Mouse (Mus musculus): ENCODE measurements around the gene Ralgps2.

Gene Ralgps2

DNA sequence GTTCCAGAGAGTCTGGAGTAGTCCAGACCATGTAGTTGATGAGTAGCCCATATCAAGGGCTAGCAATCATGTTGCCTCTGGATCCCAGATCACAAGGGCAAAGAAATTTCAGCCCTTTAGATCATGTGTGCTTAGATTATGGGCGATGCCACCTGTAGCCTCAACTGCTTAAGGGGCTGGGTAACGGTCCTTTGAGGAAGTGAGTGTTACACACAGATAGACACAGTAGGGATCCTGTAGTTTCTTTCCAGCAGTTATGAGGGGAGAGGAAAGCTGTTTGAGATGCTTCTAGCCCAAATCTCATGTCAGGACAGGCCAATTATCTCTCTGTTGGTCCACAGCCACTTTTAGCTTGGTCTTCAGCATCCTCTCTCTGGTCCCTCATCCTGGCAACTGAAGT, 153.4 kb downstream of the Ralgps2 start:
- Histone ChIP-seq H3K36me3 (ENCODE audit: control insufficient read depth, insufficient read depth, low read length, poor library complexity, severe bottlenecking) (no peaks in the 10 kb centered on the region), H3K27me3 (ENCODE audit: control insufficient read depth, insufficient read depth, low read length, poor library complexity, severe bottlenecking) (no peaks in the 10 kb centered on the region)
- no peak for DNase-seq (ENCODE audit: low read depth, low spot score)

GRCm38 (mm10) chr1:156784974-156785373, 154.5 kb downstream of the Ralgps2 start:
- no peak for DNase-seq (ENCODE audit: low read depth, low spot score)
- Histone ChIP-seq H3K27me3 (ENCODE audit: control insufficient read depth, insufficient read depth, low read length, poor library complexity, severe bottlenecking) (no peaks in the 10 kb centered on the region), H3K36me3 (ENCODE audit: control insufficient read depth, insufficient read depth, low read length, poor library complexity, severe bottlenecking) (no peaks in the 10 kb centered on the region)

- no peak for DNase-seq (ENCODE audit: low read depth, low spot score)
- Histone ChIP-seq H3K36me3 (ENCODE audit: control insufficient read depth, insufficient read depth, low read length, poor library complexity, severe bottlenecking) (no peaks in the 10 kb centered on the region), H3K27me3 (ENCODE audit: control insufficient read depth, insufficient read depth, low read length, poor library complexity, severe bottlenecking) (no peaks in the 10 kb centered on the region)
Measured at GRCm38 (mm10) chr1:156784116-156784515, 155.3 kb downstream of the Ralgps2 start.

DNA sequence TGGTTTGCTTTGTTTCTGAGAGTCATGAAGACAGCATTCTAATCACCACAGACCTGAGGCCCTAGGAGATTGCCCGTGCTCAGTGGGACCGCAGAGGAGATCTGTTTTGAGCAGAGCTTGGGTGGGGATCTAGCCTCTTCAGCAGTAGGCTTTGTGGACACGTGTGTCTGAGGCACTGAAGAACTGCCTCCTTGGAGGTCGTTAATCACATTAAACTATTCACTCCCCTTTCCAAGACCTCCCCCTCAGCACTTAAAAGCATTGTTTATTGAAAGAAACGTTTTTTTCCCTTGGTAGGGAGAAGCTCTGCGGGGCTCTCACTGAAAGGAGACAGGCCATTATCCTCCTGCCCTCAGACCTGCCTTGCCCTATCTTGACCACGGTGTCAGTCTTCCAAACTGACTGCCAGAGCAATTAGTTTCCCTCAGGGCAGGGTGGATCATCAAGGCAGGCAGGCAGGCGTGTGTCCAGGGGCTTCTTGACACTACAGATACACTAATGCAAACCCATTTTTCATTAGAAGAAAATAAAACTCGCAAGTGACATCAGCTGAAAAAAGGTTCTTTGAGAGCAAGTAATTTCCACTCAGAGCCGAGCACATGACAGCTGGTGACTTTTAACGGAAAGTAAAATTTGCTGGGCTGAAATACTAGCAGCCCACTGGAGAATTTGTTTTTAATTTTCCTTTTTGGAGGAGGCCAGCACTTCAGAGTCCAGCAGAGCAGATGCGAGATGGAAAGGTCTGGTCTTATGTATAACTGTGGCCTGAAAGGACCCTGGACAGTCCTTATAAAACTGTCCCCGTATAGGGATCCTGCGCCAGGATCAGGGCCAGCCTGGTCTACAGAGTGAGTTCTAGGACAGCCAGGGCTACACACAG, 157.2 kb downstream of the Ralgps2 start:
- no peaks in the 10 kb centered on the region for H3K36me3 ChIP-seq (ENCODE audit: control insufficient read depth, insufficient read depth, low read length, poor library complexity, severe bottlenecking)
- no peak for DNase-seq (ENCODE audit: low read depth, low spot score)
- no peaks in the 10 kb centered on the region for H3K27me3 ChIP-seq (ENCODE audit: control insufficient read depth, insufficient read depth, low read length, poor library complexity, severe bottlenecking)

GRCm38 (mm10) chr1:156781076-156781741, 158.2 kb downstream of the Ralgps2 start:
- no peaks in the 10 kb centered on the region for H3K36me3 ChIP-seq (ENCODE audit: control insufficient read depth, insufficient read depth, low read length, poor library complexity, severe bottlenecking)
- DNase-seq (ENCODE audit: low read depth, low spot score) = no peak

GRCm38 (mm10) chr1:156780234-156781005, 159.0 kb downstream of the Ralgps2 start:
- H3K27me3 ChIP-seq (ENCODE audit: control insufficient read depth, insufficient read depth, low read length, poor library complexity, severe bottlenecking) = no peaks in the 10 kb centered on the region
- no peak for DNase-seq (ENCODE audit: low read depth, low spot score)
- H3K36me3 ChIP-seq (ENCODE audit: control insufficient read depth, insufficient read depth, low read length, poor library complexity, severe bottlenecking) = no peaks in the 10 kb centered on the region

More at GRCm38 (mm10) chr1:156781076-156781741, 158.2 kb downstream of the Ralgps2 start:
- no peaks in the 10 kb centered on the region for H3K27me3 ChIP-seq (ENCODE audit: control insufficient read depth, insufficient read depth, low read length, poor library complexity, severe bottlenecking)

- DNase-seq (ENCODE audit: low read depth, low spot score) = no peak
- no peaks in the 10 kb centered on the region for H3K36me3 ChIP-seq (ENCODE audit: control insufficient read depth, insufficient read depth, low read length, poor library complexity, severe bottlenecking)
- no peaks in the 10 kb centered on the region for H3K27me3 ChIP-seq (ENCODE audit: control insufficient read depth, insufficient read depth, low read length, poor library complexity, severe bottlenecking)
Measured at GRCm38 (mm10) chr1:156779595-156779994, 159.8 kb downstream of the Ralgps2 start.

GRCm38 (mm10) chr1:156778977-156779376, 160.4 kb downstream of the Ralgps2 start:
- DNase-seq (ENCODE audit: low read depth, low spot score) = no peak
- no peaks in the 10 kb centered on the region for H3K36me3 ChIP-seq (ENCODE audit: control insufficient read depth, insufficient read depth, low read length, poor library complexity, severe bottlenecking)
- H3K27me3 ChIP-seq (ENCODE audit: control insufficient read depth, insufficient read depth, low read length, poor library complexity, severe bottlenecking) = no peaks in the 10 kb centered on the region

DNA sequence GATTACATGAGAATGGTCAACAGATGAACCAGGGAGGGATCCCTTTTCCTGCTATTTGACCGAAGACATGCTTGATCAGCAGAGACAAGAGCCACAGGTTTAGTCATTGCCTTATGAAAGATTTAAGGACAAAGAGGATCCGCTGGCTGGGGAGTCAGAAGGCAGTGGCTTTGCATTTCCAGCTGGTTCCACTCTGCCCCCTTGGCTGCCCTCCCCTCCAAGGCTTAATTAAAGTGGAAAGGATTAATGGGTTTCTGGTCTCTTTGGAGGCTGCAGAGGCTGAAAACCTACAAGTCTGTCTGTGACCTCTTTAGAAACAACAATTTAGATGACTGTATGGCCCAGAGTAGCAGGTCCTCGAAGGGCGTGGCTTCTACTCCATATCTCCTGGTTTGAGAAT, 161.5 kb downstream of the Ralgps2 start:
- H3K27me3 ChIP-seq (ENCODE audit: control insufficient read depth, insufficient read depth, low read length, poor library complexity, severe bottlenecking) = no peaks in the 10 kb centered on the region
- H3K36me3 ChIP-seq (ENCODE audit: control insufficient read depth, insufficient read depth, low read length, poor library complexity, severe bottlenecking) = no peaks in the 10 kb centered on the region
- DNase-seq (ENCODE audit: low read depth, low spot score) = no peak

DNA sequence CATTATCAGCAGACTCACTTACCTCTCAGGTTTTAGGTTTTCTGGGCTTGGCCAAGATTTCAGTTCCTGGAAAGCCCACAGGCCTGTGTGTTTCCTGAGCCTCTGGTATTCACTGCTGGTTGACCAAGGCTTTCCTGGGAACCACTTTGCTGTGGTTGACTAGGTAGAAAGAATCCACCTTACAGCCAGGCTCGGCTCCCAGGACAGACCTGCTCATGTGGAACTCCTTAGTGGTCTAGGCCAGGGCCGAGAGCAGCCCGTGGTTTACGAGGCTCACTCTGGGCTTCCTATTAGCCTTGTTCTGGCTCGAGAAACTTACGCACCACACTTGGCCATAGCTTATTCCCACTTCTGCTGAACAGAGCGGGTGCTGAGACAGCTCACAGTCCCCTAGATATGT, 163.4 kb downstream of the Ralgps2 start:
- Histone ChIP-seq H3K27me3 (ENCODE audit: control insufficient read depth, insufficient read depth, low read length, poor library complexity, severe bottlenecking) (no peaks in the 10 kb centered on the region), H3K36me3 (ENCODE audit: control insufficient read depth, insufficient read depth, low read length, poor library complexity, severe bottlenecking) (no peaks in the 10 kb centered on the region)
- no peak for DNase-seq (ENCODE audit: low read depth, low spot score)

DNA sequence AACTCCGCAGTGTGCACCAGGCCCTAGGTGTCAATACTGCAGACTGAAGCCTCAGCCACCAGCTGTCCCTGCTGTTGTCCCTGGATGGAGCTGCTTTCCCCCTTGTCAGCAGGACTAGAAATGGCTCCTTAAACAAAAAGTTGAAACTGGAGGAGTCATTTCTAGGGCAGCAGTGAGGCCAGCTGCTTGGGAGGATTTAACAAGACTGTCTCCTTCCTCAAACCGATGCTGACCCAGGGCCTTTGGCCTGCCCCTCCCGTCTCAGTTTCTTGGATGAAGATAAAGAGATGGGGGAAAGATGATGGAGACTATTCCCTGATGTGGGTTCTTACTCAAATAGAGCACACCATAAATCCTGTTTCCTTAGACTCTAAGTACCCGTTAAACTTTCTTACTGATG, 164.2 kb downstream of the Ralgps2 start:
- Histone ChIP-seq H3K36me3 (ENCODE audit: control insufficient read depth, insufficient read depth, low read length, poor library complexity, severe bottlenecking) (no peaks in the 10 kb centered on the region), H3K27me3 (ENCODE audit: control insufficient read depth, insufficient read depth, low read length, poor library complexity, severe bottlenecking) (no peaks in the 10 kb centered on the region)
- DNase-seq (ENCODE audit: low read depth, low spot score) = no peak

GRCm38 (mm10) chr1:156770845-156771244, 168.6 kb downstream of the Ralgps2 start:
- Histone ChIP-seq H3K36me3 (ENCODE audit: control insufficient read depth, insufficient read depth, low read length, poor library complexity, severe bottlenecking) (no peaks in the 10 kb centered on the region), H3K27me3 (ENCODE audit: control insufficient read depth, insufficient read depth, low read length, poor library complexity, severe bottlenecking) (no peaks in the 10 kb centered on the region)
- DNase-seq (ENCODE audit: low read depth, low spot score) = no peak

DNA sequence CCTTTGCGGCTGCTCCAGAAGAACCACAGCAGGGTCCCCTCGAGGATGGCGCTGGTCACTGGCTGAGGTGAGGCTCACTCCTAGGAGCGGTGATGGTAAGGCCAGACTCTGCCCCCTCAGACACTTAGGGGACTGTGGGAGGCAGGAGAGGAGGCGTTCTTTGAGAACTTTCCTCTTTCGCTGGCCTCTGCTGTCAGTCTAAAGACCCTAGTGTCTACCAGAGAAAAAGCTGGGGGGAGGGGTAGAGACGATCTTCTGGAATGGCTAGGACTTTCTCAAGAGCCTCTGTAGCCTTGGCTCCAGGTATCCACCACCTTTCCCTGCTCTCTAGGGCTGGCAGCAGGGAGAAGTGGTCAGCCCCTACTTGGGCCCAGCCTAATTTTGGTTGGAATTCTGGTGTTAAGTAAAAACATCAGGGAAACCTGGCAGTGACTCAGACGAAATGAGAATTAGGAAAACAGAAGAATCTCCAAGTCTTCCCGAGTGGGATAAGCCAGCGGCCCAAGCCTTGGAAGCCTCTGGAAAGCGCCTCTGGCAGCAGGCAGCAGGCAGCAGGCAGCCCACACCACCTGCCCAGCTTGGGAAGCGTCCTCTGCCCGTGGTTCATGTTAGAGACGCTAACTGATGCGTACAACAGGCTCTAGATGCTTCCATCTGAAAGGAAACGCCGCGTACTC, 169.7 kb downstream of the Ralgps2 start:
- H3K27me3 ChIP-seq (ENCODE audit: control insufficient read depth, insufficient read depth, low read length, poor library complexity, severe bottlenecking) = no peaks in the 10 kb centered on the region
- no peaks in the 10 kb centered on the region for H3K36me3 ChIP-seq (ENCODE audit: control insufficient read depth, insufficient read depth, low read length, poor library complexity, severe bottlenecking)
- no peak for DNase-seq (ENCODE audit: low read depth, low spot score)

DNA sequence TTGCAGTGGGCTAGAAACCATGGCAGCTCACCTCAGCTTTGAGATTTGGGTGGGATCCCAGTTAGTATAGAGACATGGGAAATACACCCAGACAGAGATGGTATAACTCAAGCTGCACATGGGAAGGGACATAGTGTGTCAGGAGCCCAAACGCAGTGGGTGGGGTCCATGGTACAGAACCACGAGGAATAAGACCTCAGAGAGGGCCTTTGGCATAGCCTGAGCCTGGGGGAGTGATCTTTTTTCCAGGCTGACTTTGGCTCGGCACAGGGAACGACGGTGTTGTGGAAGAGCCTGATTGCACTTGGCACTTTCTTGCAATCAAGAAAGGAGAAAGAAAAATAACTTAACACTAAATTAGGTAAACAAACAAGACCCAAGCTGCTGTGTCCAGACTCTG, 170.3 kb downstream of the Ralgps2 start:
- H3K36me3 ChIP-seq (ENCODE audit: control insufficient read depth, insufficient read depth, low read length, poor library complexity, severe bottlenecking) = no peaks in the 10 kb centered on the region
- no peaks in the 10 kb centered on the region for H3K27me3 ChIP-seq (ENCODE audit: control insufficient read depth, insufficient read depth, low read length, poor library complexity, severe bottlenecking)
- DNase-seq (ENCODE audit: low read depth, low spot score) = no peak

All from splenic B cell, adult 2 months (primary cell).